Mouse (Mus musculus): ENCODE results near the gene Gm45902. TPM values are rescaled to one million over a fixed set of nuclear protein-coding genes. Genes with fewer than 3 reads are reported as not detected.

Gene Gm45902
- polyA plus RNA-seq, 1 experiment from 2014 or later: 4.0 TPM

Other genes starting within 250 kb of the Gm45902 start
- 36.7 and 39.3 TPM in 2 replicates for gene Nmt2, start 228.6 kb downstream of the Gm45902 start, polyA plus RNA-seq (2015; fragmentation: Nextera tagmentation; extraction: Ambion mirVana)
- 21.1 and 22.0 TPM in 2 replicates for gene Rpp38, start 180.1 kb downstream of the Gm45902 start, polyA plus RNA-seq (2015; fragmentation: Nextera tagmentation; extraction: Ambion mirVana)
- 0.96 and 1.1 TPM in 2 replicates for gene Acbd7, start 176.6 kb downstream of the Gm45902 start, polyA plus RNA-seq (2015; fragmentation: Nextera tagmentation; extraction: Ambion mirVana)
- not detected in 2 replicates for gene Olah, start 115.6 kb downstream of the Gm45902 start, polyA plus RNA-seq (2015; fragmentation: Nextera tagmentation; extraction: Ambion mirVana)
- gene Meig1, start 90.1 kb downstream of the Gm45902 start, polyA plus RNA-seq (2015; fragmentation: Nextera tagmentation; extraction: Ambion mirVana): 0.37 and 1.1 TPM in 2 replicates
- 5.9 and 6.2 TPM in 2 replicates for gene Dclre1c, start 88.7 kb downstream of the Gm45902 start, polyA plus RNA-seq (2015; fragmentation: Nextera tagmentation; extraction: Ambion mirVana)
- 6.2 and 7.2 TPM in 2 replicates for gene Suv39h2, start 37.8 kb downstream of the Gm45902 start, polyA plus RNA-seq (2015; fragmentation: Nextera tagmentation; extraction: Ambion mirVana)
- 84.2 and 90.2 TPM in 2 replicates for gene Hspa14, start within 50 bp of the Gm45902 start, polyA plus RNA-seq (2015; fragmentation: Nextera tagmentation; extraction: Ambion mirVana)
- 0.15 and 0.20 TPM in 2 replicates for gene Cdnf, start 240 bp upstream of the Gm45902 start, polyA plus RNA-seq (2015; fragmentation: Nextera tagmentation; extraction: Ambion mirVana)
- 42.2 and 47.0 TPM in 2 replicates for gene Fam107b, start 57.7 kb upstream of the Gm45902 start, polyA plus RNA-seq (2015; fragmentation: Nextera tagmentation; extraction: Ambion mirVana)